Mouse (Mus musculus) intestine, embryonic 14.5 days (tissue): ENCODE data around the gene Olfr676. TPM values are rescaled to one million over a fixed set of nuclear protein-coding genes. Genes with fewer than 3 reads are reported as not detected.

ENCODE experiments used
- polyA plus RNA-seq: library from polyadenylated mRNA; unstranded; fragments of >200 nt; fragmentation: Nextera tagmentation; extraction: Ambion mirVana; gene quantifications from 2 replicates; pipeline ENCODE4 v1.2.1, GENCODE M21; 2014

Olfr676 gene
- polyA plus RNA-seq, 1 experiment from 2014 or later = not detected

Other genes with a start within 250 kb of the Olfr676 start
- gene Usp17lb, start 190.1 kb upstream of the Olfr676 start, polyA plus RNA-seq = not detected in 2 replicates
- gene Usp17la, start 175.7 kb upstream of the Olfr676 start, polyA plus RNA-seq = not detected in 2 replicates
- not detected in 2 replicates for gene Olfr665, start 154.7 kb upstream of the Olfr676 start, polyA plus RNA-seq
- gene Olfr666, start 136.7 kb upstream of the Olfr676 start, polyA plus RNA-seq = not detected in 2 replicates
- not detected in 2 replicates for gene Olfr667, start 111.2 kb upstream of the Olfr676 start, polyA plus RNA-seq
- not detected in 2 replicates for gene Olfr668, start 104.6 kb upstream of the Olfr676 start, polyA plus RNA-seq
- not detected in 2 replicates for gene Olfr669, start 98.5 kb upstream of the Olfr676 start, polyA plus RNA-seq
- gene Olfr670, start 70.1 kb upstream of the Olfr676 start, polyA plus RNA-seq = not detected in 2 replicates
- gene Olfr671, start 53.6 kb upstream of the Olfr676 start, polyA plus RNA-seq = not detected in 2 replicates
- gene Olfr672, start 30.7 kb upstream of the Olfr676 start, polyA plus RNA-seq = not detected in 2 replicates
- not detected in 2 replicates for gene Olfr675, start 4.2 kb upstream of the Olfr676 start, polyA plus RNA-seq
- not detected in 2 replicates for gene Olfr677, start 18.7 kb downstream of the Olfr676 start, polyA plus RNA-seq
- not detected in 2 replicates for gene Olfr678, start 31.8 kb downstream of the Olfr676 start, polyA plus RNA-seq
- not detected in 2 replicates for gene Olfr679, start 48.5 kb downstream of the Olfr676 start, polyA plus RNA-seq
- not detected in 2 replicates for gene Olfr680-ps1, start 60.1 kb downstream of the Olfr676 start, polyA plus RNA-seq
- gene Olfr681, start 84.1 kb downstream of the Olfr676 start, polyA plus RNA-seq = not detected in 2 replicates
- gene Olfr683, start 114.3 kb downstream of the Olfr676 start, polyA plus RNA-seq = not detected in 2 replicates
- not detected in 2 replicates for gene Olfr684, start 131.0 kb downstream of the Olfr676 start, polyA plus RNA-seq
- not detected in 2 replicates for gene Olfr685, start 153.3 kb downstream of the Olfr676 start, polyA plus RNA-seq
- not detected in 2 replicates for gene Olfr686, start 174.8 kb downstream of the Olfr676 start, polyA plus RNA-seq